Mouse (Mus musculus) cerebellum, adult 9-10 months (tissue): ENCODE measurements around the gene Tnr.

Experiments
- DNase-seq: peaks from one replicate; pipeline ENCODE4 v3.0.0; 2022

Gene Tnr

GRCm38 (mm10) chr1:159567171-159567570 lies 43.6 kb downstream of the Tnr start:
- no peak for DNase-seq

DNA sequence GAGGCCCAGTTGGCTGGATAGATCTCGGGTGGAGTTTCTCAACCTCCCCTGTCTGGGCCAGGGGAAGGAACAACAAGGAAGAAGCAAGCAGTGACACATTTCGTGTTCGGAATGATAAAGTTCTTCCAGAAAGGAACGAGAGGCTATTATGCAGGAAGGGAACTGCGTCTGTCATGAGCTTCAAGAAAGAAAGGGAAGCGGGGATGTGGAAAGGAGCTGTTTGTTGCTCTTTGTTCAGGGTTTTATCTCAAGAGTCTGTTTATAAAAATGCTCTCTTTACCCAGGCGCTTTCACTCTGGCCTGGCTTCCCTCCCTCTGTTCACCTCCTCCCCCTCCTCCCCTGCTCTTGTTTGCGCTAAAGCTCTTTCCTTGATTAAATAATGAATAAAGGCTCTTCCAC lies 46.7 kb downstream of the Tnr start:
- DNase-seq, result no peak

GRCm38 (mm10) chr1:159570831-159571230 lies 47.3 kb downstream of the Tnr start:
- no peak for DNase-seq

GRCm38 (mm10) chr1:159571951-159572350 lies 48.4 kb downstream of the Tnr start:
- DNase-seq, result no peak

GRCm38 (mm10) chr1:159573116-159573515 lies 49.5 kb downstream of the Tnr start:
- DNase-seq, result no peak

DNA sequence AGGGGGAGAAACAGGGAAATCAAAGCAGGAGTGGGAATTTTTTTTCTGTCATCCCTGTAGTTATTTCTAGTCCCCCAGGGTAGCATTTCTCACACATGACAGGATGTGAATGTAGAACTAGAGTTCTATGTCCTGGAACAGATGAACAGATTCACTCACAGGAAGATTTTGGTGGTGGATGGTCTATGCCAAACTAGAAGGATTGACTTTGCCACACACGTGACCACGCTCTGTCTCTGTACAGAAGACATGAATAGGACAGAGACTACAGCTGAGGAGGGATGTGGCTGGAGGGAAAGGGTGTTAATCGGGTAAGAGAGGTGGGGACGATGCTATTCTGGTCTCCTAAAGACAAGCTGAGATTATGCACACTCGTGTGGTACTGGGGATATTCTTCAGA lies 51.1 kb downstream of the Tnr start:
- DNase-seq, result no peak

DNA sequence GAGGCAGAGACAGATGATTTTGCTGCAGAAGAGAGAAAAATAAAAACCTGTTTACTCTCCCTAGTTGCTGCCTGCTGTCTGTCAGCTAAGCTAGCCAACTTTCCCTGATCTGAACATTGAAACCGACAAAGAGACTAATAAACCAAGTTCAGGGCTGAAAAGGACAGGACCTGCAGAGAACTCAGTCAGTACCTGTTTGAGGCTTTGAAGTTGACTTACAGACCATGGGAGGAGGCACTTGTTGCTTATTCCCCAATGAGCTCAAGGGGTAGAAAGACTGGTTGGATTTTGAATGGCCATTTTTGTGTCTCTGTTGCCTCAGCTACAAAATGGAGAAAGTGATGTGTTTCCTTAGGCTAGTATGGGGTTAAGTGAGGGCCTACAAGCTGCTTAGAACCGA lies 52.7 kb downstream of the Tnr start:
- no peak for DNase-seq

DNA sequence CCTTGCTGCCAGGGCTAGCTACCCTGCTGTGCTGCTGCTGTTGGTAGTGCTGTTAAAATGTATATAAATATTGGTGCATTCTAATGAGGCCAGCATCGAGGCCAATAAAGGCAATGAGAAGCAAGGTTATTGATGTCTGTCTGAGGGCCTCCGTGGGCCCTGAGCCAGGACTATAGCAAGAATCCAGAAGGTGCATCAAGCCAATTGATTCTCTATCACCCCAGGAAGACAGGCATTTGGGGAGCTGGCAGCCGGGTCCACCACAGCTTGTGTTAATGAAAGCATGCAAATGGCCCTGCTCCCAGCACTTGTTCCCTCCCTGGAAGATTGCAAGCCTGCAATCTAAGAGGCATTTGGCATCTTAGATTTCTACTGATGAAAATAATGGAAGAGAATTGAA lies 54.8 kb downstream of the Tnr start:
- peak; percentile 42 for DNase-seq

GRCm38 (mm10) chr1:159580335-159580921 lies 56.9 kb downstream of the Tnr start:
- no peak for DNase-seq

DNA sequence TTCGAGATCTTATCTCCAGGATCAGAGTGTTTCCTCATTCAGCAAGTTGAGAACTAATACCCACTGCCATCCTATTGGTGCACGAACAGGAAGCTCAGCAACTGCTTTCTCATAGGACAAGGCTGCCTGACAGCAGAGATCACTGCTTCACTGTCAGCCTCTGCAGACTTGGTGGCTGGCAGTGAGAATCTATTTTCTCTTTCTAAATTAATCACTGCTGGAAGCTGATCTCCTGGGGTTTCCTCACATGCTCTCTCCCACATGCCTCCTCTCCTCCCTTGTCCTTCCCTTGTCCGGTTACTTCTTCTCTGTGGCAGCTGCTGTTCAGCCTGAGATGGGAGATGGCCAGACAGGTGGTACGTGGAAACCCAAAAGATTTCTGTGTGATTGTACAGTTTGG lies 60.3 kb downstream of the Tnr start:
- no peak for DNase-seq

- no peak for DNase-seq
These were observed 65.2 kb downstream of the Tnr start for GRCm38 (mm10) chr1:159588741-159589140.

GRCm38 (mm10) chr1:159594099-159595058 lies 70.8 kb downstream of the Tnr start:
- DNase-seq, result peak; percentile 37

DNA sequence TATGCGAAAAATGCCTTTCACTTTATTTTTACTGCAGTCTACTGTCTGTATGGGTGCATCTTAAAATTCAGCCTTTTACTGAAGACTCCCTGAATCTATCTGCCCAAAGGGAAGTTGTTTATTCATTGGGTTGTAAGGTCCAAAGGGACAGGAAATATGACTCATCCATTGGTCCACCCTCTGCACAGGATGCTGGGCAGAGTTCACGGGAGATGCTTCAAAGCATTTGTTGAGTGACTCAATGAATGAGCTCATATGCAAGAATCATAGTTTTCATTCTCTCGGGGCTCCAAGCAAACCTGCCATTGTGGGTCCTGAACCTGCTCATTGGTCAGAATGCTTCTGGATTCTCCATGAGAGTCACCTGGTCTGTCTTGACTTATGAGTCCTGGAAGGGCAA lies 72.2 kb downstream of the Tnr start:
- no peak for DNase-seq

- no peak for DNase-seq
These were observed 73.1 kb downstream of the Tnr start for GRCm38 (mm10) chr1:159596640-159597039.

DNA sequence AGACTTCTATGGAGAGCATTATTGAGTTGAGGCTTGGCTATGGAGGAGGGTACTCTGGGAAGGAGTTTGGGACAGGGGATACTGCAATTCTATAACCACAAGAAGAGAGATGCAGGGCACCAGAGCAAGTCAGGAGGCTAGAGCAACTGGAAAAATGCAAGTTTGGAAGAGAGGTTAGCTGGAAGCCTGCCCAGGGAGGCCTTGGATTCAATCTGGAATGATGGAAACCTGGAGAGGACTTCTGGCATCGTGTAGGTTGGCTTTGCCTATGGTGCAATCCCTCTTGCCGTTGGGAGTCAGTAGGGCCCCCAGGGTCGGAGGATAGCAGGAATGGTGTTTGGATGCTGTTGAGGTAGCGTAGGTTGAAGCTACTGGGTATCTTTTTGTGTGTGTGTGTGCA lies 90.0 kb downstream of the Tnr start:
- peak; percentile 22 for DNase-seq

DNA sequence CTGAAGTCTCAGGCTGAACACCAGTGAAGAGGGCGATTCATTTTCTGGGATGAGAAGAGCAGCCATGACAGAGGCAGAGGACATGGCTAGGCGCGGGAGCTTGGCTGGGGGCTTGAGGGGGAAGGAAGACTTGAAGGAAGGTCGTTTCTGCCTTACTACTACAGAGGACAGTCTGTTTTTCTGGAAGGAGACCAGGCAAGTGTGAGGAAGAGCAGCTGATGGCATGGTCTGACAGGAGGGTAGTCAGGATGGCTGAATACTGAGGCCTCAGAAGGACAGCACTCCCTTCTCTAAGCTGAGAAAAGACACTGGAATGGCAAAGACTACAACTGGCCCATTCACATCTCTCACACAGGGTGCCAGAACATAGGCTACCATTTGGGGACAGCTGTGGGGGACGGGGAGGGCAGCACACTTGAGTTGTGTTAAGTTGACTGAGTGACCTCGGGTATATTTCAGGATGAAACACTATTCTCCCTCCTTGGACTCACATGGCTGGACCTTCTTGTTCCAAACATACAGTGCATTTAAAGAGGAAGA lies 90.6 kb downstream of the Tnr start:
- DNase-seq, result no peak

DNA sequence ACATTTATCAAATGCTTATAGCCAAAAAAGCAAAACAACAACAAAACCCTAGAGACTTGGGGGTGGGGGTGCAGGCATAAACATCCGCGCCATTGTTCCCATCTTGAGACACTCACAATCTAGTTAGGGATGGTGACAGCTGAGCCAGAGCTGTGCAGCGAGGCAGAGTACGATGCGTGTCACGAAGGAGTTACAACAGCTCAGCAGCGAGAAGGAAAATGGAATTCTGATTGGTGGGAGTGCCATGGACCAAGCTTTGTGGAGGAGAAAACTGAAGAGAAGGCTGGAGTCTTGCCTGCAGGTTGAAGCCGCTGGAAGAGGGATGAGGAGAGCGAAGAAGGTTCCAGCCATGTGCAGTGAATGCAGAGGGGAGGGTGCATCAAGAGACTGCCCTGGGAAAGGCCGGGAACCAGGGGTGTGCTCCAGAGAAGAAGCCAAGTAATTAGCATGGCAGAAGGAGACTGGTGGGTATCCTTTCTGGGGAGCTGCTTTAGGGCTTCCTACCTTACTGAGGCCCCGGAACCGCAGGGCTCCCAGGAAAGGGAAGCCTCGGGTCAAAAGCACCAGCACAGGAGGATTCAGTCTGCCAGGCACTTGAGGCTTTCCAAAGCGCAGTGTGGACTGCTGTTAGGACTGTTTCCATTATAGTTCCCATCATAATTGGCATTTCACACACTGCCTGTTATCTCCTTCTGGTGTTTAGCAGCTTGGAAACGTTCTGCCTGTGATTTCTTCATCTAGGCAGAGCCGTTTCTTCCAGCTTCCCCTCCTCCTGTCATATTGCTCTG lies 91.3 kb downstream of the Tnr start:
- peak; percentile 27 for DNase-seq

DNA sequence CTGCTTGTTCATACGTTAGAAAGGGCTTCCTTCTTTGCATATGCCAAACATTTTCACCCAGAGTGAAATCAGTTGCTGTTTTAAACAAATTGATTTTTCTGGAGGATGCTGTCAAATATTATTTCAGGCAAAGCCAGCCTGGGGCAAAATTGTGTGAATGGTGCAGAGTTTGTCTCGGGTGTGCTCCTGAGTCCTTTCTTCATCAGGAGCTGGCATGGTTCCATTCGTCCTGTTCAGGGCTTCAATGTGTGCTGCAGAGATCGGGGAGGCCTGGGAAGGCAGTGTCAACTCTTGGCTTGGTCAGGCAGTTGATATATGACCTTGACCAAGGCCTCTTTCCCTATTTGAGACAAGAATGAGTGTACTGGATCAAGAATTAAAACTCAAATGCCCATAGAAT lies 92.1 kb downstream of the Tnr start:
- peak; percentile 28 for DNase-seq

GRCm38 (mm10) chr1:159619205-159619604 lies 95.6 kb downstream of the Tnr start:
- DNase-seq, result no peak

- no peak for DNase-seq
These were observed 97.8 kb downstream of the Tnr start for GRCm38 (mm10) chr1:159621321-159621720.

- no peak for DNase-seq
These were observed 105.5 kb downstream of the Tnr start for GRCm38 (mm10) chr1:159629119-159629518.

- DNase-seq, result no peak
These were observed 106.4 kb downstream of the Tnr start for GRCm38 (mm10) chr1:159629822-159630589.

DNA sequence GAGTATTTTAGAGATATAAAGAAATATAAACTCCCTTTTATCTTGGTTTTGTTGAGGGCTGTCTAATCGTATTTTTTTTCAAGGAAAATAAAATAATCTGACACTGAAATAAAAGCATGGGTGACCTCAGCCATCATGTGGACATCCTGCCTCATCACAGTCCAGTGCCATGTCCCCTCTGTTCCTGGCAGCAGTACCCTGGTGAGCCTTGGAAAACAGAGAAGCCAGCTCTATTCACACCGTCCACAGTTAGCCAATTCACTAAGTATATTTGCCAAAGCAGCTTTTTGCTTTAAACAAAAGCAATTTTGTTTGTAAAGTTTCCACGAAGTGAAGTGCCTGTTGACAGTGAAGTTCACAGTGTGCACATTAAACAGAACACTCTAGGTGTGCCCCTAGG lies 109.0 kb downstream of the Tnr start:
- DNase-seq, result no peak
